Mouse (Mus musculus): Measurements from ENCODE around the gene Mlph.

DNA sequence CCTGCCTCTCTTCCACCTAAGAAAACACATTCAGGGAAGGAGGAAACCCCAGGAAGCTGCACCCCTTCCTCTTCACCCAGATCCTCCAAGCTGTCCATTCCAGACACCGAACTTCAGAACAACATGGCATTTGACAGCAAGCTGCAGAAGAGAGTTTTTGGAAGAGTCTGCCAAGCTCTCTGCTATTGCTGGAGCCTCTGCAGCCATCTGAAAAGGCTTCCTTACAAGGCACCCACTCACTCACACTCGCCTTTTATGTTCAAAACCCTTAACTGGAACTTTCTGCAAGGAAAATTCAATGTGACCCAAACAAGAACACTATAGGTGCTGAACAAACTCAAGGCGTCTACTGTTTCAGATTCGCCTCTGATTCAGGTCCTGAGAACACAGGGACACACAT is 53.8 kb downstream of the Mlph start:
- TF ChIP-seq CTCF (IDR thresholded peaks at IDR 0.05; ENCODE audit: control insufficient read depth, insufficient read depth, low read length) (no peak), POLR2A (IDR thresholded peaks at IDR 0.05; ENCODE audit: borderline replicate concordance, control insufficient read depth, low read depth, low read length) (no peak)

Measured in bone marrow, adult 2 months (tissue).